Mouse (Mus musculus): ENCODE measurements around the gene Large1. TPM values are rescaled to one million over a fixed set of nuclear protein-coding genes. Genes with fewer than 3 reads are reported as not detected.

The Large1 gene
- polyA plus RNA-seq, 1 experiment from 2014 or later, result 0.86 TPM

- no peak for ATAC-seq (ENCODE audit: insufficient read depth)
- Histone ChIP-seq H3K36me3 (replicated peaks) (no peaks in the 10 kb centered on the region), H3K4me2 (no peak overlapping the region), H3K27ac (replicated peaks) (no peak overlapping the region), H3K4me3 (replicated peaks) (no peak overlapping the region), H3K9ac (no peak overlapping the region), H3K9me3 (replicated peaks) (no peaks in the 10 kb centered on the region), H3K4me1 (replicated peaks) (no peaks in the 10 kb centered on the region), H3K27me3 (no peaks in the 10 kb centered on the region)
- 49% methylated on average over 1 of the region's 1 CpGs for WGBS (ENCODE audit: insufficient replicate concordance)
Observed at GRCm38 (mm10) chr8:73234209-73234608, 119.1 kb downstream of the Large1 start.

- no peaks in the 10 kb centered on the region for H3K9me3 ChIP-seq (replicated peaks)
- no peak overlapping the region for H3K9ac ChIP-seq
- no peaks in the 10 kb centered on the region for H3K36me3 ChIP-seq (replicated peaks)
- no peak overlapping the region for H3K4me2 ChIP-seq
- H3K27ac ChIP-seq (replicated peaks), result no peak overlapping the region
- H3K27me3 ChIP-seq, result no peaks in the 10 kb centered on the region
- ATAC-seq (ENCODE audit: insufficient read depth), result no peak
- WGBS (ENCODE audit: insufficient replicate concordance), result 30% methylated on average over 6 of the region's 6 CpGs
- no peak overlapping the region for H3K4me3 ChIP-seq (replicated peaks)
- H3K4me1 ChIP-seq (replicated peaks), result no peaks in the 10 kb centered on the region
Observed at GRCm38 (mm10) chr8:73233358-73234041, 119.8 kb downstream of the Large1 start.

GRCm38 (mm10) chr8:73226841-73227240 lies 126.5 kb downstream of the Large1 start:
- no peak overlapping the region for H3K27ac ChIP-seq (replicated peaks)
- 62% methylated on average over 3 of the region's 3 CpGs for WGBS (ENCODE audit: insufficient replicate concordance)
- no peak for ATAC-seq (ENCODE audit: insufficient read depth)
- no peak overlapping the region for H3K9ac ChIP-seq
- H3K27me3 ChIP-seq, result no peaks in the 10 kb centered on the region
- H3K36me3 ChIP-seq (replicated peaks), result no peaks in the 10 kb centered on the region
- no peaks in the 10 kb centered on the region for H3K9me3 ChIP-seq (replicated peaks)
- H3K4me1 ChIP-seq (replicated peaks), result no peaks in the 10 kb centered on the region
- no peak overlapping the region for H3K4me2 ChIP-seq
- H3K4me3 ChIP-seq (replicated peaks), result no peak overlapping the region

- Histone ChIP-seq H3K27me3 (no peaks in the 10 kb centered on the region), H3K9ac (no peak overlapping the region), H3K9me3 (replicated peaks) (no peaks in the 10 kb centered on the region), H3K4me1 (replicated peaks) (no peaks in the 10 kb centered on the region), H3K4me2 (no peak overlapping the region), H3K4me3 (replicated peaks) (no peak overlapping the region), H3K36me3 (replicated peaks) (no peaks in the 10 kb centered on the region), H3K27ac (replicated peaks) (no peak overlapping the region)
- 42% methylated on average over 2 of the region's 2 CpGs for WGBS (ENCODE audit: insufficient replicate concordance)
- ATAC-seq (ENCODE audit: insufficient read depth), result no peak
Observed at GRCm38 (mm10) chr8:73225654-73226053, 127.7 kb downstream of the Large1 start.

GRCm38 (mm10) chr8:73219178-73219811 lies 134.0 kb downstream of the Large1 start:
- ATAC-seq (ENCODE audit: insufficient read depth), result no peak
- Histone ChIP-seq H3K9me3 (replicated peaks) (no peaks in the 10 kb centered on the region), H3K4me2 (no peak overlapping the region), H3K4me1 (replicated peaks) (no peaks in the 10 kb centered on the region), H3K27ac (replicated peaks) (no peak overlapping the region), H3K4me3 (replicated peaks) (no peak overlapping the region), H3K36me3 (replicated peaks) (no peaks in the 10 kb centered on the region), H3K27me3 (no peaks in the 10 kb centered on the region), H3K9ac (no peak overlapping the region)
- 59% methylated on average over 6 of the region's 6 CpGs for WGBS (ENCODE audit: insufficient replicate concordance)

- no peaks in the 10 kb centered on the region for H3K36me3 ChIP-seq (replicated peaks)
- H3K4me3 ChIP-seq (replicated peaks), result no peak overlapping the region
- H3K9ac ChIP-seq, result no peak overlapping the region
- no peak overlapping the region for H3K27ac ChIP-seq (replicated peaks)
- H3K27me3 ChIP-seq, result no peaks in the 10 kb centered on the region
- H3K9me3 ChIP-seq (replicated peaks), result no peaks in the 10 kb centered on the region
- no peak overlapping the region for H3K4me2 ChIP-seq
- no peak for ATAC-seq (ENCODE audit: insufficient read depth)
- no peaks in the 10 kb centered on the region for H3K4me1 ChIP-seq (replicated peaks)
Observed at GRCm38 (mm10) chr8:73206831-73207230, 146.5 kb downstream of the Large1 start.

- WGBS (ENCODE audit: insufficient replicate concordance), result 38% methylated on average over 2 of the region's 2 CpGs
- H3K9me3 ChIP-seq (replicated peaks), result no peaks in the 10 kb centered on the region
- H3K4me2 ChIP-seq, result no peak overlapping the region
- no peaks in the 10 kb centered on the region for H3K27me3 ChIP-seq
- no peak overlapping the region for H3K27ac ChIP-seq (replicated peaks)
- H3K4me1 ChIP-seq (replicated peaks), result no peaks in the 10 kb centered on the region
- no peak overlapping the region for H3K4me3 ChIP-seq (replicated peaks)
- no peaks in the 10 kb centered on the region for H3K36me3 ChIP-seq (replicated peaks)
- ATAC-seq (ENCODE audit: insufficient read depth), result no peak
- H3K9ac ChIP-seq, result no peak overlapping the region
Observed at GRCm38 (mm10) chr8:73201854-73202253, 151.5 kb downstream of the Large1 start.

GRCm38 (mm10) chr8:73197714-73198113 lies 155.6 kb downstream of the Large1 start:
- no peaks in the 10 kb centered on the region for H3K36me3 ChIP-seq (replicated peaks)
- no peak overlapping the region for H3K4me2 ChIP-seq
- ATAC-seq (ENCODE audit: insufficient read depth), result no peak
- WGBS (ENCODE audit: insufficient replicate concordance), result 76% methylated on average over 1 of the region's 1 CpGs
- H3K27ac ChIP-seq (replicated peaks), result no peak overlapping the region
- H3K9ac ChIP-seq, result no peak overlapping the region
- no peaks in the 10 kb centered on the region for H3K9me3 ChIP-seq (replicated peaks)
- H3K4me3 ChIP-seq (replicated peaks), result no peak overlapping the region
- no peaks in the 10 kb centered on the region for H3K4me1 ChIP-seq (replicated peaks)
- H3K27me3 ChIP-seq, result no peaks in the 10 kb centered on the region

GRCm38 (mm10) chr8:73188684-73189083 lies 164.7 kb downstream of the Large1 start:
- WGBS (ENCODE audit: insufficient replicate concordance), result 57% methylated on average over 1 of the region's 1 CpGs
- H3K4me2 ChIP-seq, result no peak overlapping the region
- ATAC-seq (ENCODE audit: insufficient read depth), result no peak
- no peaks in the 10 kb centered on the region for H3K4me1 ChIP-seq (replicated peaks)
- H3K27me3 ChIP-seq, result no peaks in the 10 kb centered on the region
- no peak overlapping the region for H3K4me3 ChIP-seq (replicated peaks)
- no peaks in the 10 kb centered on the region for H3K36me3 ChIP-seq (replicated peaks)
- H3K9me3 ChIP-seq (replicated peaks), result no peaks in the 10 kb centered on the region
- H3K27ac ChIP-seq (replicated peaks), result no peak overlapping the region
- H3K9ac ChIP-seq, result no peak overlapping the region

GRCm38 (mm10) chr8:73187381-73187780 lies 166.0 kb downstream of the Large1 start:
- H3K4me3 ChIP-seq (replicated peaks), result no peak overlapping the region
- H3K36me3 ChIP-seq (replicated peaks), result no peaks in the 10 kb centered on the region
- H3K27me3 ChIP-seq, result no peaks in the 10 kb centered on the region
- H3K4me2 ChIP-seq, result no peak overlapping the region
- no peaks in the 10 kb centered on the region for H3K4me1 ChIP-seq (replicated peaks)
- no peak overlapping the region for H3K9ac ChIP-seq
- ATAC-seq (ENCODE audit: insufficient read depth), result no peak
- 60% methylated on average over 1 of the region's 1 CpGs for WGBS (ENCODE audit: insufficient replicate concordance)
- no peaks in the 10 kb centered on the region for H3K9me3 ChIP-seq (replicated peaks)
- H3K27ac ChIP-seq (replicated peaks), result no peak overlapping the region

GRCm38 (mm10) chr8:73178434-73178833 lies 174.9 kb downstream of the Large1 start:
- H3K9me3 ChIP-seq (replicated peaks), result no peaks in the 10 kb centered on the region
- no peaks in the 10 kb centered on the region for H3K27me3 ChIP-seq
- no peaks in the 10 kb centered on the region for H3K4me1 ChIP-seq (replicated peaks)
- no peak overlapping the region for H3K4me3 ChIP-seq (replicated peaks)
- H3K36me3 ChIP-seq (replicated peaks), result no peaks in the 10 kb centered on the region
- no peak overlapping the region for H3K9ac ChIP-seq
- no peak overlapping the region for H3K4me2 ChIP-seq
- ATAC-seq (ENCODE audit: insufficient read depth), result no peak
- 60% methylated on average over 1 of the region's 1 CpGs for WGBS (ENCODE audit: insufficient replicate concordance)
- H3K27ac ChIP-seq (replicated peaks), result no peak overlapping the region

- H3K4me2 ChIP-seq, result no peak overlapping the region
- ATAC-seq (ENCODE audit: insufficient read depth), result no peak
- H3K27ac ChIP-seq (replicated peaks), result no peak overlapping the region
- no peaks in the 10 kb centered on the region for H3K4me1 ChIP-seq (replicated peaks)
- H3K9ac ChIP-seq, result no peak overlapping the region
- no peaks in the 10 kb centered on the region for H3K36me3 ChIP-seq (replicated peaks)
- H3K4me3 ChIP-seq (replicated peaks), result no peak overlapping the region
- H3K9me3 ChIP-seq (replicated peaks), result no peaks in the 10 kb centered on the region
- no peaks in the 10 kb centered on the region for H3K27me3 ChIP-seq
Observed at GRCm38 (mm10) chr8:73172661-73173060, 180.7 kb downstream of the Large1 start.

Measured in liver, embryonic 15.5 days (tissue).